Mouse (Mus musculus): Measurements from ENCODE around the gene Cfl1. TPM values are rescaled to one million over a fixed set of nuclear protein-coding genes. Genes with fewer than 3 reads are reported as not detected.

The Cfl1 gene
- polyA plus RNA-seq, 1 experiment from 2014 or later, result 2,528 TPM

Other genes starting within 250 kb of the Cfl1 start
- gene Pacs1, start 217.3 kb upstream of the Cfl1 start, polyA plus RNA-seq (2014; fragmentation: Nextera tagmentation; extraction: Ambion mirVana), result 21.4 and 22.8 TPM in 2 replicates
- 224 and 239 TPM in 2 replicates for gene Sf3b2, start 195.0 kb upstream of the Cfl1 start, polyA plus RNA-seq (2014; fragmentation: Nextera tagmentation; extraction: Ambion mirVana)
- 3.8 and 4.8 TPM in 2 replicates for gene Gal3st3, start 192.1 kb upstream of the Cfl1 start, polyA plus RNA-seq (2014; fragmentation: Nextera tagmentation; extraction: Ambion mirVana)
- not detected in 2 replicates for gene Catsper1, start 154.7 kb upstream of the Cfl1 start, polyA plus RNA-seq (2014; fragmentation: Nextera tagmentation; extraction: Ambion mirVana)
- gene Cst6, start 140.9 kb upstream of the Cfl1 start, polyA plus RNA-seq (2014; fragmentation: Nextera tagmentation; extraction: Ambion mirVana), result 0.60 and 0.84 TPM in 2 replicates
- gene Eif1ad, start 123.7 kb upstream of the Cfl1 start, polyA plus RNA-seq (2014; fragmentation: Nextera tagmentation; extraction: Ambion mirVana), result 45.3 and 49.4 TPM in 2 replicates
- 443 and 453 TPM in 2 replicates for gene Banf1, start 123.3 kb upstream of the Cfl1 start, polyA plus RNA-seq (2014; fragmentation: Nextera tagmentation; extraction: Ambion mirVana)
- 39.0 and 44.5 TPM in 2 replicates for gene Sart1, start 101.8 kb upstream of the Cfl1 start, polyA plus RNA-seq (2014; fragmentation: Nextera tagmentation; extraction: Ambion mirVana)
- gene Tsga10ip, start 87.9 kb upstream of the Cfl1 start, polyA plus RNA-seq (2014; fragmentation: Nextera tagmentation; extraction: Ambion mirVana), result 0.87 and 1.7 TPM in 2 replicates
- 138 and 150 TPM in 2 replicates for gene Drap1, start 65.5 kb upstream of the Cfl1 start, polyA plus RNA-seq (2014; fragmentation: Nextera tagmentation; extraction: Ambion mirVana)
- gene AI837181, start 65.3 kb upstream of the Cfl1 start, polyA plus RNA-seq (2014; fragmentation: Nextera tagmentation; extraction: Ambion mirVana), result 23.8 and 27.4 TPM in 2 replicates
- gene Fosl1, start 42.9 kb upstream of the Cfl1 start, polyA plus RNA-seq (2014; fragmentation: Nextera tagmentation; extraction: Ambion mirVana), result not detected in 2 replicates
- gene Ccdc85b, start 32.6 kb upstream of the Cfl1 start, polyA plus RNA-seq (2014; fragmentation: Nextera tagmentation; extraction: Ambion mirVana), result 8.1 and 10.0 TPM in 2 replicates
- 73.6 and 79.8 TPM in 2 replicates for gene Fibp, start 29.8 kb upstream of the Cfl1 start, polyA plus RNA-seq (2014; fragmentation: Nextera tagmentation; extraction: Ambion mirVana)
- gene Ctsw, start 21.9 kb upstream of the Cfl1 start, polyA plus RNA-seq (2014; fragmentation: Nextera tagmentation; extraction: Ambion mirVana), result 0.84 and 0.86 TPM in 2 replicates
- 72.2 and 72.5 TPM in 2 replicates for gene Efemp2, start 16.5 kb upstream of the Cfl1 start, polyA plus RNA-seq (2014; fragmentation: Nextera tagmentation; extraction: Ambion mirVana)
- gene Mus81, start 2.1 kb upstream of the Cfl1 start, polyA plus RNA-seq (2014; fragmentation: Nextera tagmentation; extraction: Ambion mirVana), result 32.2 and 40.0 TPM in 2 replicates
- gene 1700020D05Rik, start 13.3 kb downstream of the Cfl1 start, polyA plus RNA-seq (2014; fragmentation: Nextera tagmentation; extraction: Ambion mirVana), result not detected in 2 replicates
- 14.0 and 16.7 TPM in 2 replicates for gene Snx32, start 20.1 kb downstream of the Cfl1 start, polyA plus RNA-seq (2014; fragmentation: Nextera tagmentation; extraction: Ambion mirVana)
- gene Ovol1, start 70.2 kb downstream of the Cfl1 start, polyA plus RNA-seq (2014; fragmentation: Nextera tagmentation; extraction: Ambion mirVana), result 0.29 TPM in 1 of 2 replicates, not detected in the other
- 1.8 and 2.3 TPM in 2 replicates for gene Ap5b1, start 77.6 kb downstream of the Cfl1 start, polyA plus RNA-seq (2014; fragmentation: Nextera tagmentation; extraction: Ambion mirVana)
- 97.1 and 106 TPM in 2 replicates for gene Rnaseh2c, start 111.4 kb downstream of the Cfl1 start, polyA plus RNA-seq (2014; fragmentation: Nextera tagmentation; extraction: Ambion mirVana)
- 20.9 and 23.4 TPM in 2 replicates for gene Kat5, start 119.8 kb downstream of the Cfl1 start, polyA plus RNA-seq (2014; fragmentation: Nextera tagmentation; extraction: Ambion mirVana)
- 35.7 and 36.2 TPM in 2 replicates for gene Rela, start 147.0 kb downstream of the Cfl1 start, polyA plus RNA-seq (2014; fragmentation: Nextera tagmentation; extraction: Ambion mirVana)
- 15.8 and 18.8 TPM in 2 replicates for gene Sipa1, start 173.3 kb downstream of the Cfl1 start, polyA plus RNA-seq (2014; fragmentation: Nextera tagmentation; extraction: Ambion mirVana)
- gene Map3k11, start 198.3 kb downstream of the Cfl1 start, polyA plus RNA-seq (2014; fragmentation: Nextera tagmentation; extraction: Ambion mirVana), result 16.9 and 21.0 TPM in 2 replicates
- gene Pcnx3, start 198.5 kb downstream of the Cfl1 start, polyA plus RNA-seq (2014; fragmentation: Nextera tagmentation; extraction: Ambion mirVana), result 21.3 and 21.5 TPM in 2 replicates
- gene Kcnk7, start 213.9 kb downstream of the Cfl1 start, polyA plus RNA-seq (2014; fragmentation: Nextera tagmentation; extraction: Ambion mirVana), result not detected in 2 replicates
- 54.8 and 68.0 TPM in 2 replicates for gene Ehbp1l1, start 235.9 kb downstream of the Cfl1 start, polyA plus RNA-seq (2014; fragmentation: Nextera tagmentation; extraction: Ambion mirVana)
- gene Fam89b, start 239.2 kb downstream of the Cfl1 start, polyA plus RNA-seq (2014; fragmentation: Nextera tagmentation; extraction: Ambion mirVana), result 75.5 and 81.6 TPM in 2 replicates